Mouse (Mus musculus) lung, embryonic 14.5 days (tissue): ENCODE measurements around the gene Pi4kb. TPM values are rescaled to one million over a fixed set of nuclear protein-coding genes. Genes with fewer than 3 reads are reported as not detected.

ENCODE experiments used
- ATAC-seq: fragments of 200-750 bp; cut with Nextera tagmentation; 2 replicates; pipeline ENCODE4 v1.8.0; 2017; ENCODE audit warnings: mild to moderate bottlenecking, moderate TSS enrichment, moderate library complexity; ENCODE audit not compliant: insufficient read depth
- DNase-seq: peaks from one replicate; pipeline ENCODE4 v3.0.0-alpha.2; 2015
- H3K27ac ChIP-seq: fragments of 300-500 bp; sonication (generic); 2 replicates; pipeline ENCODE4 v1.5.1; 2014; ENCODE audit warnings: low read depth, mild to moderate bottlenecking, moderate library complexity
- H3K27me3 ChIP-seq: fragments of 300-500 bp; sonication (generic); 2 replicates; pipeline ENCODE4 v1.6.1; 2014; ENCODE audit warnings: low read length, control low read depth; ENCODE audit not compliant: insufficient read depth
- H3K36me3 ChIP-seq: fragments of 300-500 bp; sonication (generic); 2 replicates; pipeline ENCODE4 v1.6.1; 2014; ENCODE audit warnings: control low read depth; ENCODE audit not compliant: insufficient read depth
- H3K4me1 ChIP-seq: fragments of 300-500 bp; sonication (generic); 2 replicates; pipeline ENCODE4 v1.6.1; 2014; ENCODE audit warnings: antibody characterized with exemption, control low read depth; ENCODE audit not compliant: insufficient read depth
- H3K4me2 ChIP-seq: fragments of 300-500 bp; sonication (generic); 2 replicates; pipeline ENCODE4 v1.6.1; 2014; ENCODE audit warnings: mild to moderate bottlenecking
- H3K4me3 ChIP-seq: fragments of 300-500 bp; sonication (generic); 2 replicates; pipeline ENCODE4 v1.5.1; 2014; ENCODE audit warnings: low read depth, low read length
- H3K9ac ChIP-seq: fragments of 300-500 bp; sonication (generic); 2 replicates; pipeline ENCODE4 v1.6.1; 2014
- H3K9me3 ChIP-seq: fragments of 300-500 bp; sonication (generic); 2 replicates; pipeline ENCODE4 v1.6.1; 2016; ENCODE audit warnings: low read depth, low read length, control low read depth
- CTCF ChIP-seq: IDR thresholded peaks from 2 replicates; pipeline ENCODE4 v1.5.1; 2016; ENCODE audit warnings: antibody characterized with exemption, low read depth
- WGBS: fragments of 180-500 bp; shearing (Covaris S2); extraction: QIAGEN DNeasy Blood & Tissue Kit; methylation state at CpG from one replicate; pipeline ENCODE4 v1.1.7; 2014; 5-methylcytosine and 5-hydroxymethylcytosine counted together
- microRNA-seq: library from miRNA; unstranded; fragments of <30 nt; microRNA quantifications from one replicate; pipeline ENCODE4, GENCODE M21; 2016; ENCODE audit warnings: borderline number of aligned reads
- polyA plus RNA-seq: library from polyadenylated mRNA; unstranded; fragments of >200 nt; fragmentation: Nextera tagmentation; extraction: Ambion mirVana; gene quantifications from 2 replicates; pipeline ENCODE4 v1.2.1, GENCODE M21; 2014

The Pi4kb gene
- polyA plus RNA-seq, 1 experiment from 2014 or later: 24.7 TPM

DNA sequence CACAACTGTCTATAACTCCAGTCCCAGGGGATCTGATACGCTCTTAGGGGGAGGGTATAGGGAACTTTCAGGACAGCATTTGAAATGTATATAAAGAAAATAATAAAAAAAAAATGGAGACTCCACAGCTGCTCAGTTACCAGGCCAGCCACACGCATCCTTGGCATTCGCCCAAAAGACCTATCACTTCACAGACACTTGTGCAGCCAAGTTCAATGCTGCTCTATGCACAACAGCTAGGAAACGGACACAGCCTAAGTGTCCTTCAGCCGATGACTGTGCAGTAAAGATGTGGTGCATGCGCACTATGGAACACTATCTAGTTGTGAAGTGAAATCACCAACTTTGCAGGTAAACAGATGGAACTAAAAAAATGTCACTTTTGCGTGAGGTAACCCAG, 81.7 kb downstream of the Pi4kb start:
- WGBS: 54% methylated on average over 7 of the region's 7 CpGs
- Histone ChIP-seq H3K9ac (no peak overlapping the region), H3K27me3 (no peaks in the 10 kb centered on the region), H3K9me3 (no peaks in the 10 kb centered on the region), H3K4me3 (no peak overlapping the region), H3K4me1 (no peaks in the 10 kb centered on the region), H3K4me2 (no peak overlapping the region), H3K27ac (no peak overlapping the region), H3K36me3 (peaks cover 31% of the 10 kb centered on the region)
- no peak for TF ChIP-seq CTCF
- ATAC-seq (peak; percentile 71), DNase-seq (peak; percentile 90)

Small RNA genes lying within 50 kb of the gene (microRNA-seq; reads per million reads assigned to microRNA genes)
- gene Mir7013: not detected

Other genes starting within 250 kb of the Pi4kb start
- 18.3 and 19.5 TPM in 2 replicates for gene Cgn, start 188.2 kb upstream of the Pi4kb start, polyA plus RNA-seq
- 21.3 and 22.1 TPM in 2 replicates for gene Pogz, start 137.2 kb upstream of the Pi4kb start, polyA plus RNA-seq
- gene Psmb4, start 87.8 kb upstream of the Pi4kb start, polyA plus RNA-seq: 343 and 370 TPM in 2 replicates
- gene Selenbp1, start 41.7 kb upstream of the Pi4kb start, polyA plus RNA-seq: 99.1 and 103 TPM in 2 replicates
- gene Rfx5, start 20.7 kb upstream of the Pi4kb start, polyA plus RNA-seq: 11.8 and 13.1 TPM in 2 replicates
- 28.1 and 31.7 TPM in 2 replicates for gene Zfp687, start 40.7 kb downstream of the Pi4kb start, polyA plus RNA-seq
- gene Psmd4, start 67.9 kb downstream of the Pi4kb start, polyA plus RNA-seq: 236 and 250 TPM in 2 replicates
- gene Pip5k1a, start 132.2 kb downstream of the Pi4kb start, polyA plus RNA-seq: 12.2 and 13.6 TPM in 2 replicates
- gene Vps72, start 136.3 kb downstream of the Pi4kb start, polyA plus RNA-seq: 167 and 170 TPM in 2 replicates
- gene Tmod4, start 149.7 kb downstream of the Pi4kb start, polyA plus RNA-seq: 1.2 and 1.9 TPM in 2 replicates
- 62.7 and 67.9 TPM in 2 replicates for gene Scnm1, start 159.3 kb downstream of the Pi4kb start, polyA plus RNA-seq
- 8.2 and 9.4 TPM in 2 replicates for gene Lysmd1, start 159.4 kb downstream of the Pi4kb start, polyA plus RNA-seq
- gene Tnfaip8l2, start 167.6 kb downstream of the Pi4kb start, polyA plus RNA-seq: 3.2 and 4.2 TPM in 2 replicates
- gene Sema6c, start 185.7 kb downstream of the Pi4kb start, polyA plus RNA-seq: 3.7 and 5.4 TPM in 2 replicates
- gene Gabpb2, start 243.2 kb downstream of the Pi4kb start, polyA plus RNA-seq: 13.4 and 14.4 TPM in 2 replicates